Mouse (Mus musculus) kidney, embryonic 15.5 days (tissue): Measurements from ENCODE around the gene Gm9844. TPM values are rescaled to one million over a fixed set of nuclear protein-coding genes. Genes with fewer than 3 reads are reported as not detected.
"Not testable (repeated sequence)": the region's sequence is repeated elsewhere in the genome, so short reads cannot be mapped to it uniquely, and the experiment has no call there.

Source experiments
- ATAC-seq: fragments of 200-750 bp; cut with Nextera tagmentation; replicated peaks from 2 replicates; pipeline ENCODE4 v1.8.0; 2017; ENCODE audit warnings: moderate TSS enrichment; ENCODE audit not compliant: low FRiP score
- H3K27ac ChIP-seq: fragments of 300-500 bp; sonication (generic); 2 replicates; pipeline ENCODE4 v1.5.1; 2015; ENCODE audit warnings: mild to moderate bottlenecking, inconsistent platforms
- H3K27me3 ChIP-seq: fragments of 300-500 bp; sonication (generic); 2 replicates; pipeline ENCODE4 v1.6.1; 2015; ENCODE audit warnings: inconsistent platforms
- H3K36me3 ChIP-seq: fragments of 300-500 bp; sonication (generic); 2 replicates; pipeline ENCODE4 v1.6.1; 2015; ENCODE audit warnings: inconsistent platforms
- H3K4me1 ChIP-seq: fragments of 300-500 bp; sonication (generic); 2 replicates; pipeline ENCODE4 v1.6.1; 2015; ENCODE audit warnings: inconsistent platforms
- H3K4me2 ChIP-seq: fragments of 300-500 bp; sonication (generic); 2 replicates; pipeline ENCODE4 v1.6.1; 2015; ENCODE audit warnings: moderate library complexity, mild to moderate bottlenecking, inconsistent platforms
- H3K4me3 ChIP-seq: fragments of 300-500 bp; sonication (generic); replicated peaks from 2 replicates; pipeline ENCODE4 v1.5.1; 2015; ENCODE audit warnings: mild to moderate bottlenecking, inconsistent platforms
- H3K9ac ChIP-seq: fragments of 300-500 bp; sonication (generic); 2 replicates; pipeline ENCODE4 v1.6.1; 2015; ENCODE audit warnings: mild to moderate bottlenecking, inconsistent platforms
- H3K9me3 ChIP-seq: fragments of 300-500 bp; sonication (generic); replicated peaks from 2 replicates; pipeline ENCODE4 v1.6.1; 2016; ENCODE audit warnings: inconsistent platforms
- WGBS: fragments of 180-500 bp; shearing (Covaris S2); methylation state at CpG from one replicate; pipeline ENCODE4 v1.1.7; 2015; ENCODE audit warnings: mixed read lengths; 5-methylcytosine and 5-hydroxymethylcytosine counted together
- polyA plus RNA-seq: library from polyadenylated mRNA; unstranded; fragments of >200 nt; fragmentation: Nextera tagmentation; extraction: Ambion mirVana; gene quantifications from 2 replicates; pipeline ENCODE4 v1.2.1, GENCODE M21; 2015

The Gm9844 gene
- polyA plus RNA-seq, 1 experiment from 2014 or later = 15.3 TPM

DNA sequence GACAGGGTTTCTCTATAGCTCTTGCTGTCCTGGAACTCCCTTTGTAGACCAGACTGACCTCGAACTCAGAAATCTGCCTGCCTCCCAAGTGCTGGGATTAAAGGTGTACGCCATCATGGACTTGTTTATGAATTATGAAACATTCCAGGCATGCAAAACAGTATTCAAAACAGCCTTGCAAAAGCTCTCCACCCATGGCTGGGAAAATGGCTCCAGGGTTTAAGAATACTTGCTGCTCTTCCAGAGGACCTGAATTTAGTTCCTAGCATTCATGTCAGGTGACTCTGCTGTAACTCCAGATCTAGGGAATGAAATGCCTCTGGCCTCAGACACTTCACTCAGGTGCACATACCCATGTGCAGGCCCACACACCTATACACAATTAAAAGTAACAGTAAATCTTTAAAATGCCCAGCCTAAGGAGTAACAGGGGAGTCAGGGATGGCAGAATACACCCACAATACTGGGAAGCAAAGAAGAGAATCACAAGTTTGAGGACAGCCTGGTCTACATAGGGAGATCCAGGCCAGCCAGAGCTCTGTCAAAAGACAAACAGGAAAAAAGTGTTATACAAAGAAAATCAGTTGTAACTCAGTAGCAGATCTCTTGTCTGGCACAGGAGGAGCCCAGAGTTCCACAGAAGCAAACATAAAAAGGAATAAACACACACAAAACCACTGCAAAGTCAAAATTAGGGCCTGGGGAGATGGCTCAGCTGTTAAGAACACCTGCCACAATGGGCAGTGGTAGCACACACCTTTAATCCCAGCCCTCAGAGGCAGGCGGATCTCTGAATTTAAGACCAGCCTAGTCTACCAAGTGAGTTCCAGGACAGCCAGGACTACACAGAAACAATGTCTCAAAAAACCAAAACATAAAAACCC, 29.5 kb downstream of the Gm9844 start:
- no peaks in the 10 kb centered on the region for H3K27me3 ChIP-seq
- no peak overlapping the region for H3K4me2 ChIP-seq
- WGBS = 72% methylated on average over 3 of the region's 3 CpGs
- no peak overlapping the region for H3K9ac ChIP-seq
- H3K36me3 ChIP-seq = peaks cover 48% of the 10 kb centered on the region
- no peak overlapping the region for H3K4me3 ChIP-seq
- no peaks in the 10 kb centered on the region for H3K9me3 ChIP-seq
- H3K4me1 ChIP-seq = peaks cover 40% of the 10 kb centered on the region
- no peak for ATAC-seq
- H3K27ac ChIP-seq = no peak overlapping the region

DNA sequence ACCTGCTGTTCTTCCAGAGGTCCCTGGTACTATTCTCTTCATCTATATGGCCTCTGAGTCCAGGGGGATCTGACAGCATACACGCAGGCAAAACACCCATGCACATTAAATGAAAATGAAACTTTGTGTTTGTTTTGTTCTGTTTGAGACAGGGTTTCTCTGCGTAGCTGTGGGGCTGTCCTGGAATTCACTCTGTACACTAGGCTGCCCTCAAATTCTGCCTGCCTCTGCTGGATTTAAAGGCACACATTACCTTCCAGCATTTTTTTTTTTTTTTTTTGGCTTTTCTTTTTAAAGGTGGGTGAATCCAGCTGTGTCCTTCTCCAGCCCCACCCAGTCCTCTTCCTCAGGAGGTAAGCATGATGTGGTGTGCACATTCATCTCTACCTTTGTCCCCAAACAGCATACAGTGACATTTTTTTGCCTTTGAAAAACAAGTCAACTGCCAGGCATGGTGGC, 30.1 kb downstream of the Gm9844 start:
- Histone ChIP-seq H3K36me3 (peaks cover 42% of the 10 kb centered on the region), H3K9me3 (no peaks in the 10 kb centered on the region), H3K4me2 (no peak overlapping the region), H3K27ac (no peak overlapping the region), H3K27me3 (no peaks in the 10 kb centered on the region), H3K9ac (no peak overlapping the region), H3K4me1 (peaks cover 33% of the 10 kb centered on the region), H3K4me3 (no peak overlapping the region)
- WGBS = 70% methylated on average over 2 of the region's 2 CpGs
- ATAC-seq = no peak

DNA sequence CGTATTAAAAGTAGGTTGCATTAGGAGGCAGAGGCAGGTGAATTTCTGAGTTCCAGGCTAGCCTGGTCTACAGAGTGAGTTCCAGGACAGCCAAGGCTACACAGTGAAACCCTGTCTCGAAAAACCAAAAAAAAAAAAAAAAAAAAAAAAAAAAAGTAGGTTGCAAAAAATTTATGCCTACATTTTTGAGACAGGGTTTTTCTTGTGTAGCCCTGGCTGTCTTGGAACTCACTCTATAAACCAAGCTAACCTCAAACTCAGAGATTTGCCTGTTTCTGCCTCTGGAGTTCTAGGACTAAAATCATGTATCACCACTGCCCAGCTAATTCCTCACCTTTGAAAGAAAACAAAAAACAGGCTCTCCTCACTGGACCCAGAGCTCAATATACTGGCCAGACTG, 33.7 kb downstream of the Gm9844 start:
- 92% methylated on average over 2 of the region's 2 CpGs for WGBS
- not testable (repeated sequence) for H3K9ac ChIP-seq, H3K27ac ChIP-seq, ATAC-seq, H3K4me2 ChIP-seq, H3K4me3 ChIP-seq, H3K27me3 ChIP-seq, H3K9me3 ChIP-seq, H3K4me1 ChIP-seq, H3K36me3 ChIP-seq

- 66% methylated on average over 8 of the region's 8 CpGs for WGBS
- Histone ChIP-seq H3K27me3 (no peaks in the 10 kb centered on the region), H3K36me3 (peaks cover 1% of the 10 kb centered on the region; the same call in 1 of the 2 replicates), H3K4me1 (0 out of 2 replicates have a peak, but pooled peaks cover 2% of the 10 kb centered on the region), H3K9me3 (no peaks in the 10 kb centered on the region), H3K27ac (no peak overlapping the region), H3K4me2 (no peak overlapping the region), H3K9ac (no peak overlapping the region), H3K4me3 (no peak overlapping the region)
- ATAC-seq = no peak
Measured at GRCm38 (mm10) chr7:24896269-24896668, 34.3 kb downstream of the Gm9844 start.

- Histone ChIP-seq H3K27ac (no peak within 1 kb of the TSS), H3K4me2 (no peak within 1 kb of the TSS), H3K4me3 (no peak within 1 kb of the TSS), H3K9ac (peak within 1 kb of the TSS; percentile 4; the same call in 1 of the 2 replicates), H3K4me1 (peaks cover 8% of the 10 kb centered on the region), H3K27me3 (no peaks in the 10 kb centered on the region), H3K9me3 (no peaks in the 10 kb centered on the region), H3K36me3 (no peaks in the 10 kb centered on the region)
- WGBS = 64% methylated on average over 12 of the region's 12 CpGs
- no peak for ATAC-seq
Measured at GRCm38 (mm10) chr7:24897224-24897623, 35.2 kb downstream of the Gm9844 start, which contains the start of gene Cd79a. Cd79a (plus strand) TSS chr7:24897381.

DNA sequence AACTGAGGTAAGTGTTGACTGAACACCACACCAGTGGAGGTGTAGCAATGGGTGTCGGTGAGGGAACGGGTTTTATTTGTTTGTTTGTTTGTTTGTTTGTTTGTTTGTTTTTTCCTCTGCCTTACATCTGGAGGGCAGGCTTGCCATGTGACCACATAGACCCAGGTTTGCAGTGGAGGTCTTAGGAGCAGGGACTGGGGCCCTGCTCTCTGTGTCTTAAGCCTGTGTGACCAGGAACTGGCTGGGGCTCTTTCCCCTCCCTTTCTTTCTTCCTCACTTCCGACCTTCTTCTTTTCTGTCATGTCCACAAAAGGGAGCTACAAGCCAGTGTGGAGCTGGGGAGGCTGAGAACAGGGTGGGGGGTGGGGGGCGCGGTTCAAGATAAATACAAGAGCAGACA, 35.9 kb downstream of the Gm9844 start:
- ATAC-seq = no peak
- 78% methylated on average over 5 of the region's 5 CpGs for WGBS

DNA sequence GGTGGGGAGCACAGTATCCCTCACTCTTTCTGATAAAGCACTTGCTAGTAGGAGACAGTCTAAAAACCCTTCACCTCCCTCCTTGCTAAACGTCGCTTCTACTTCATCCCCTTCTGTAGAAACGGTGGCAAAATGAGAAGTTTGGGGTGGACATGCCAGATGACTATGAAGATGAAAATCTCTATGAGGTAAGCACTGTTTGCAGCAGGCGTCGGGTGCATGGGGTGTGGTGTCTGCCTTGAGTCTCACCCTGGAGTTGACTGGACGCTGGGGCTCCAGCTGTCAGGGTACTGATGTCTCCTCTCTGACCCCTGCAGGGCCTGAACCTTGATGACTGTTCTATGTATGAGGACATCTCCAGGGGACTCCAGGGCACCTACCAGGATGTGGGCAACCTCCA, 39.1 kb downstream of the Gm9844 start:
- H3K9ac ChIP-seq = no peak overlapping the region
- ATAC-seq = no peak
- no peaks in the 10 kb centered on the region for H3K9me3 ChIP-seq
- no peak overlapping the region for H3K4me2 ChIP-seq
- WGBS = 67% methylated on average over 6 of the region's 6 CpGs
- H3K27ac ChIP-seq = no peak overlapping the region
- peaks cover 35% of the 10 kb centered on the region for H3K4me1 ChIP-seq
- H3K4me3 ChIP-seq = no peak overlapping the region
- H3K36me3 ChIP-seq = no peaks in the 10 kb centered on the region
- H3K27me3 ChIP-seq = no peaks in the 10 kb centered on the region

More for the DNA sequence above, 35.9 kb downstream of the Gm9844 start:
- Histone ChIP-seq H3K4me1 (peaks cover 13% of the 10 kb centered on the region), H3K27ac (no peak overlapping the region), H3K36me3 (no peaks in the 10 kb centered on the region), H3K9me3 (no peaks in the 10 kb centered on the region), H3K27me3 (no peaks in the 10 kb centered on the region), H3K4me3 (no peak overlapping the region), H3K9ac (no peak overlapping the region), H3K4me2 (no peak overlapping the region)

DNA sequence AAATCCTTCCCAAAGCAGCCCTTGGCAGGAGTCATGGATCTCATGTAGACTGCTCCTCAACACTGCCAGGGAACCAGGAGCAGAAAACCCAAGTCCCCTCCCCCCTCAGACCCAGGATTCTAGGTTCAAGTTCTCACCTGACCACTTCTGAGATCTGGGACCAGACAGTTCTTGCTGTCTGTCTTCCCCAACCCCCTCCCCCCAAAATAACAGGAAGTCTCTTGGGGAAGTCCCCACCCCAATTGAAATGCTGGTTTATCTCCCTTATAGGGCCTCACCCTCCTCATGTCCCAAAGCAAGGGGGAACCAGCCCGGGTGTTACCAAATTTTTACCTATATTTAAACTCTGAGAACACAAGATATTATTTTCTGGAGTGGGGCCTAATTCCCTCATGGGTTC, 39.8 kb downstream of the Gm9844 start:
- Histone ChIP-seq H3K9me3 (no peaks in the 10 kb centered on the region), H3K9ac (0 out of 2 replicates have a peak overlapping the region, but pooled peaks have one; percentile 78), H3K27ac (peak overlapping the region; percentile 90), H3K4me1 (peaks cover 42% of the 10 kb centered on the region), H3K4me2 (peak overlapping the region; percentile 65), H3K4me3 (0 out of 2 replicates have a peak overlapping the region, but pooled peaks have one; percentile 74), H3K27me3 (no peaks in the 10 kb centered on the region), H3K36me3 (no peaks in the 10 kb centered on the region)
- 66% methylated on average over 1 of the region's 1 CpGs for WGBS
- no peak for ATAC-seq

DNA sequence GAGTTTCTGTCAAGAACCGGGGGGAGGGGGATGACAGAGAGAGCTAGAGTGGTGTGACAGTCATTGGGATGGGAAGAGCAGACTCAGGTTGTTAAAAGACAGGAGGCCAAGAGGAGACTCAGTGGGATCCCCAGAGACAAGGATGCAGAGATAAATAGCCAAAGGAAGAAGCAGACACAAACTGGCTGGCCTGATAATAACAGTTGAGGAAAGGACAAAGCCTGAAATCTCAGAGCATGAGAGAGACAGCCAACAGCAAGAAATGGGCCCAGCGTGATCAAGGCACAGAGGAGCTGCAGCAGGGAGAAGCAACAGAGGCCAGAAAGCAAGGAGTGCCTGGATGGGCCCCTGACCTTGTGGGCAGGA, 40.2 kb downstream of the Gm9844 start:
- peaks cover 46% of the 10 kb centered on the region for H3K4me1 ChIP-seq
- peak overlapping the region; percentile 74 for H3K4me3 ChIP-seq
- H3K27me3 ChIP-seq = no peaks in the 10 kb centered on the region
- no peaks in the 10 kb centered on the region for H3K36me3 ChIP-seq
- peak overlapping the region; percentile 65 for H3K4me2 ChIP-seq
- peak overlapping the region; percentile 90 for H3K27ac ChIP-seq
- H3K9me3 ChIP-seq = no peaks in the 10 kb centered on the region
- 54% methylated on average over 2 of the region's 2 CpGs for whole genome bisulfite sequencing
- no peak for ATAC-seq
- H3K9ac ChIP-seq = peak overlapping the region; percentile 78

DNA sequence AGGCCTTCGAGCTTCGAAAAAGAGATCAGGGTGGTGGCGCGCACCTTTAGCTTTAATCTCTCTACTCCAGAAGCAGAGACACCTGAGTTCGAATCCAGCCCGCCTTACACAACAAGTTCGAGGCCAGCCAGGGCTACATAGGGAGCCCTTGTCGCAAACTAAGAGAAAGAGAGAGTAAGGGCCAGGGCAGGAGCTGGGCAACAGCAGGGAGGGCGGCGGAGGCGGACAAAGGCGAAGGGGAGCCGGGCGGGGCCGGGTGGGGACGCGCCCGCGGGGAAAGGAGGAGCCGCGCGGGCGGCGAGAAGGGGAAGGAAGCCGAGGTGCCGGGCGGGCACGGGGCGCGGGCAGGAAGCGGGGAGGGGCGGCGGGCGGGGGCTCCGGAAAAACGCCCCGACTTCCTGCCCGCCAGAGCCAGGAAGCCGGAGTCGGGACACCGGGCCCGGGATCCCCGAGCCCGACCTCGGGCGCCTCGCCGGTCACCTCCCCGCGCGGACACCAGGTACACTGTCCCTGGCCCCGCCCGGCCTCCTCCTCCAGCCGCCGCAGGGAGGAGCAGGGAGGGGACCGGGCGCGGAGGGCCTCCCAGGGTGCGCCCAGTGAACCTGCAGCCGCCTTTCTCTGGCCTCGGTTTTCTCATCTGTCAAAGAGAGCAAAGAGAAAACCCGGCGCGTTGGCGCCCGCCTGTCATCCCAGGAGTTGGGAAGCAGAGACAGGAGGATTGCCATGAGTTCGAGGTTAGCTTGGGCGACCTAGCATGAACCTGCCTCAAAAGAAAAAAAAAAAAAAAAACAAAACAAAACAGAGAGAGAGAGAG, 40.8 kb downstream of the Gm9844 start, which contains the start of gene Arhgef1:
TSS of gene Arhgef1 (plus strand) at position 283 of the 814 bp plus-strand sequence.
- no peaks in the 10 kb centered on the region for H3K27me3 ChIP-seq
- ATAC-seq = peak; percentile 27; the same call in 1 of the 2 replicates
- H3K4me2 ChIP-seq = peak within 1 kb of the TSS; percentile 65
- H3K4me3 ChIP-seq = peak within 1 kb of the TSS; percentile 74
- peaks cover 49% of the 10 kb centered on the region for H3K4me1 ChIP-seq
- H3K36me3 ChIP-seq = peaks cover 5% of the 10 kb centered on the region; the same call in 1 of the 2 replicates
- peak within 1 kb of the TSS; percentile 78 for H3K9ac ChIP-seq
- 6% methylated on average over 61 of the region's 68 CpGs for WGBS
- H3K27ac ChIP-seq = peak within 1 kb of the TSS; percentile 90
- no peaks in the 10 kb centered on the region for H3K9me3 ChIP-seq

- Histone ChIP-seq H3K9me3 (no peaks in the 10 kb centered on the region), H3K36me3 (peaks cover 11% of the 10 kb centered on the region), H3K9ac (peak overlapping the region; percentile 78), H3K4me2 (peak overlapping the region; percentile 65), H3K4me1 (peaks cover 49% of the 10 kb centered on the region), H3K27me3 (no peaks in the 10 kb centered on the region), H3K27ac (peak overlapping the region; percentile 90), H3K4me3 (peak overlapping the region; percentile 74)
- no peak for ATAC-seq
- WGBS = 32% methylated on average over 10 of the region's 10 CpGs
Measured at GRCm38 (mm10) chr7:24903444-24903825, 41.4 kb downstream of the Gm9844 start.

- Histone ChIP-seq H3K36me3 (peaks cover 17% of the 10 kb centered on the region), H3K9me3 (no peaks in the 10 kb centered on the region), H3K27ac (peak overlapping the region; percentile 90), H3K4me2 (peak overlapping the region; percentile 65), H3K9ac (peak overlapping the region; percentile 78), H3K4me3 (peak overlapping the region; percentile 74), H3K4me1 (peaks cover 49% of the 10 kb centered on the region), H3K27me3 (no peaks in the 10 kb centered on the region)
- WGBS = under 1% methylated on average over 30 of the region's 30 CpGs
- ATAC-seq = peak; percentile 96
Measured at GRCm38 (mm10) chr7:24904070-24904483, 42.1 kb downstream of the Gm9844 start.
